Mouse (Mus musculus) frontal cortex, postnatal 10 days (tissue): Measurements from ENCODE around the gene Cdc42bpa.
A peak's percentile ranks its signal among the peaks of the same experiment; 100 is the strongest.

ENCODE experiments used
- DNase-seq, 2 experiments: peaks; one replicate each; pipeline ENCODE4 v3.0.0; 2022; ENCODE audit warnings: low spot score in 2 of 2, mixed read lengths in 1 of 2

The Cdc42bpa gene

GRCm38 (mm10) chr1:179959721-179960542 lies at the start of gene Cdc42bpa:
Gene Cdc42bpa, plus strand, starts transcription at chr1:179960472.
- peak; percentile 50 to 76 for DNase-seq

GRCm38 (mm10) chr1:179913471-179913870 lies 46.8 kb upstream of the Cdc42bpa start:
- no peak for DNase-seq

DNA sequence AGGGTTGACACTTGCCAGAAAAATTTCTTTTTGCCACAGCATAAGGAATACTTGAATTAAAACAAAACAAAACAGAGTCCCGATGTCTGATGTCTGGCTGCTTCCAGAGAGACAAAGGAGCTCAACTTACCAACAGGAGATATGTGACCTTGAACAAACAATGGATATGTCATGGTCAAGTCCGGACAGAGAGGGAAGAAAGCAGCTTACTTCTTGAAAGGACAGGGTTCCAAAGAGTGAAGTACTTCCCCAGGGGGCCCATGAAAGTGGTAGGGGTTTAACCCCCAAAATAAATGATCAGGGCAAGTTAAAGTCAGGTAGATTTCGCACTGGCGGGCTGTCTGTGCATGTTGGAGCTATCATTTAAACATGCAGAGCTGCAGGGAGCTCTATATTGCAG lies 43.2 kb upstream of the Cdc42bpa start:
- DNase-seq: no peak

GRCm38 (mm10) chr1:179917481-179917880 lies 42.8 kb upstream of the Cdc42bpa start:
- no peak for DNase-seq

DNA sequence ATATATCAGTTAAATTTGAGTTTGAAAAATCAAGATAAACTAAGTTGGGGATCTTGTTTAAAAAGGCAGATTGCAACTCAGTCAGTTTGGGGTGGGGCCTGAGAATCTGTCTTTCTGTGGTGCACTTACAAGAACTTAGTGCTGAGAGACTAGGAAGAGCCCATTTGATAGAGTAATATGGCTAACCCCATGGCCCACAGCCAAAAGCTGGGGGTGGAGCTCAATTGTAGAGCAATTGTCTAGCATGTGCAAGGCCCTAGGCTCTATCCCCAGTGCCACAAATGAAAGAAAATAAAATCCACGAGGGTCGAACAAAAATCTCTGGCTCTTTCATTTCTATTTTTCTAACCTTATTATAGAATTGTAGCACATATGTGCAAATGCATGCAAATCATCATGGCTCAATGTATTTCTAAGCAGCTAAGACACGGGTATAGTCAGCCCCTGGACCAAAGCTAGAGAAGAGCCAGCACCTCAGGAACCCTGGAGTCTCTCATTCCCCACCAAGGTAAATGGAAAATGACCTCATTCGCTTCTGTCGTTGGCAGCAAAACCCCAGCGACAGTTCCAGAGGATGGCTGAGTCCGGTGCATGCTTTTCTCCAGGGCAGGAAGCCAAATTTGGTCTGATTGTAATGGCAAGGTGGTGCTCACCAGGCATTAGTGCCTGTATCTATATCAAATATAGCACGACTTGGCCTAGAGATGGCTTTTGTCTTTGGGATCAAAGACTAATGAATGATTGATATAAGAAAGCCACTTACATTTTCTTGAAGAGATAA lies 40.4 kb upstream of the Cdc42bpa start:
- DNase-seq: no peak

GRCm38 (mm10) chr1:179923661-179924405 lies 36.4 kb upstream of the Cdc42bpa start:
- no peak for DNase-seq

DNA sequence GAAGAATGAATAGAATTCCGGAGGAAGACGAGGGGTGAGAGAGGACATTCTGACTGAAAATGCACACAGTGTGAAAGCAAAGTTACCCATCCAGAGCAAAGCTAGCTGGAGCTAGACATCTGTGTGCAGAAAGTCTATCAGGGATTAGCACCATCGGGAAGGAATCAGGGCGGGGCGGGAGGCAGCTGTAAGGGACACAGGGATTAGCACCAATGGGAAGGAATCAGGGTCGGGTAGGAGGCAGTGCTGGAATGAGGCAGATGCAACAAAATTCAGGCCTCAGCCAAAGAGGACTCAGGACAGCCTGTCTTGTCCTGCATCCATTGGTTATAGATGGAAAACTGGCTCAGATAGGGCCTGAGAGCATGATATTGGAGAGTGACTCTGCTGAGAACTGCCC lies 34.0 kb upstream of the Cdc42bpa start:
- no peak for DNase-seq

- no peak for DNase-seq
Measured at GRCm38 (mm10) chr1:179927102-179927501, 33.2 kb upstream of the Cdc42bpa start.

DNA sequence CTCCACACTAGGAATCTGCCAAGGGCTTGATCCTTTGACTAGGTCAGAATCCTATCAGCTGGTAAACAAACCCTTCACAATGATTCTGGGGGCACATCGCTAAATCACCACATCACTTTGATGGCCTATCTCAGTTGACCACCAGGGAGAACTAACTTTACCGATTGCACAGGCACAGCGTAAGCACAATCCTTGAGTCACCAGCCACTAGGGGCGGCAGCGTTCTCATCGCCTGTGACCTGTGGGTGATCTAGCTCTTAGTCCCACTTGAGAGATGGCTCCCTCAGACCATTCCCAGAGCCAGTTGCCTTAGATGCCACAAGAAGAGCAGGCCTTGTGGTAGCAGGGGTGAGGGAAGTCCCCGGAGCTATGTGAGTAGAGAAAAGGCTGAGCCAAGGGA lies 31.4 kb upstream of the Cdc42bpa start:
- no peak for DNase-seq

- DNase-seq: no peak
Measured at GRCm38 (mm10) chr1:179931247-179931646, 29.0 kb upstream of the Cdc42bpa start.

GRCm38 (mm10) chr1:179934064-179934463 lies 26.2 kb upstream of the Cdc42bpa start:
- no peak for DNase-seq

DNA sequence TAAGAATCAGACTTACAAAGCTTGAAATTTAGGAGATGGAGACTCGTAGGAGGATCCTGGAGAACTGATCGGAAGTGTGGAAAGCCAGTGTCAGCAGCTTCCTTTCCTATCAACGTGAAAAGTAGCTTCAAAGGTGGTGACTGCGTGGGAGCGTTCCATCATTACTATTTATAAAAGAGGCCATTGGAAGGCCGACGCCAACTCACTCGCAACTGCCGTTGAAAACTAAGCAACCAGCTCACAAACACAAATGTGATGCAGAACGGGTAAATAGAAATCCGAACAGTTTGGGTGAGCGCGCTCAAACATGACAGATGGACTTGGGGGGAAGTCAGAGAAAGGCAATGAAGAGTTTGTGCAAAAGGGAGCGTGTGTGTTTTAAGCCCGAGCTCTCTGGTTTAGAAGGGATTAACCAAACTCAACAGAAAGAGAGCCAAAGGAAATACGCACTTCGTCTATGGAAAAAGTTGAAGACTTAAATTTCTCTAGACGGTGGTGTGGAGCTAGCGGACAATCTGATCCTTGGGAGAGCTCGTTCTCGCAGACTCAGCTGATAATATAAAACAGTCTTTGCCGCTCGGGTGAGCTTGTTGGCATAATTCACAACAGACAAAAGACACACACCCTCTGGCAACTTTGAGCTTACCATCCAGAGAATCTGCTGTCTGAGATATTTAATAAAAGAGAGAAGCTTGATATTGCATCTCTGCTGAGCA lies 20.0 kb upstream of the Cdc42bpa start:
- DNase-seq: no peak

DNA sequence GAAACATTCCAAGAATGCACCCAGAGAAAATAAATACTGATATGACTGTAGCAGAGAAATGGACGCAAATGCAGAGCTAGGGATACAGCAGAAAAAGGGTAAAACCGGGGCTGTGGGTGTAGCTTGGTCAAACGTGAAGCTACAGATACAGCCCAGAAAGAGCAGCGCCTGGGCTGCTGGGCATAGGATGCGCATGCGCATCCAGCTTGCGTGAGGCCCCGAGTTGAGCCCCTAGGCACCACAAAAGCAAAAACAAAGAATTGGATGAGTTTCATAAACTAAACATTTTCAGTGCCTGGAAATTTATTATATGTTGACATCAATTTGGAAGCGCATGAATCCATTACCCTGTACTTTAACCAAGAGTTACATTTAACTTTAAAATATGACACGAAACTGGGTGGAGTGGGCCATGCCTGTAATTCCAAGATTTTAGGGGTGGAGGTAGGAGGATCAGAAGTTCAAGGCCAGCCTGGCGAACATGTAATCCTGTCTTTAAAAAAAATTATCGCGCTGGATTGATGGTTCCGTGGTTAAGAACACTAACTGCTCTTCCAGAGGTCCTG lies 19.4 kb upstream of the Cdc42bpa start:
- DNase-seq: no peak

- no peak for DNase-seq
Measured at GRCm38 (mm10) chr1:179945017-179945416, 15.3 kb upstream of the Cdc42bpa start.

DNA sequence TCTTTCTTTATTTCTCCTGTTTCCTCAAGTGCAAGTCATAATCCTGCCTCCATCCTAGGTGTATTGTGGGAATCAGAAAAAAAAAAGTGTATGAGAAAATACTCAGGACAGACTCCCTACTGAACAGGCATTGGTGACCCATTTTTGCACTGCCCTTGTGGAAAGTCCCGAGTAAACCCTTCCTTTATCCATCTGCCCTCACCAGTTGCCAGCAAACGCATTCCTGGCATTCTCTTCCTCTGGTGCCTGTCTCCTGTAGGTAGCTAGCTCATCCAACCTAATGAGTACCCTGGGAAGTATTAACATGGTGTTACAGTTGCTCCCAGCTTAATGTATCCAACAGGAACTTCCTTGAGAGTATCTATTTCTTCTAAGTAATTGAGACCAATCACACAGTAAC lies 13.7 kb upstream of the Cdc42bpa start:
- no peak for DNase-seq

GRCm38 (mm10) chr1:179947653-179948052 lies 12.6 kb upstream of the Cdc42bpa start:
- no peak for DNase-seq

DNA sequence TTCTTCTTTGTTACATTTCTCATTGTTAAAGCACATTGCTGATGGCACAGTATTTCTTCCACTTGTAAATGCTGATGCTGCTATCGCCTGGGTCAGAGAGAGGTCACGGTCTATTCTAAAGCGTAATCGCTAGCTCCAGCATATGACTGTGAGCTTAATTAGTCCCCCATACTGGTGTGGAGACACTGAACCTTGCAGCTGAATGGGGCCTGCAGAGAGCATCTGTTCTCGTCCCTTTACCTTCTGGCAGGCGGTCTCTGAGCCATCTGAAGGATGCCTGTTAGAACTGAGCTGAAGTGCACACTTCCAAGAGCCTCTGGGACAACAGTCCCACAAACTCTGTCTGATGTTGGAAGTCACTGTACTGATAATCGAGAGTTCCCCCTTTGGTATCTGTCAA lies 8.7 kb upstream of the Cdc42bpa start:
- DNase-seq: no peak

DNA sequence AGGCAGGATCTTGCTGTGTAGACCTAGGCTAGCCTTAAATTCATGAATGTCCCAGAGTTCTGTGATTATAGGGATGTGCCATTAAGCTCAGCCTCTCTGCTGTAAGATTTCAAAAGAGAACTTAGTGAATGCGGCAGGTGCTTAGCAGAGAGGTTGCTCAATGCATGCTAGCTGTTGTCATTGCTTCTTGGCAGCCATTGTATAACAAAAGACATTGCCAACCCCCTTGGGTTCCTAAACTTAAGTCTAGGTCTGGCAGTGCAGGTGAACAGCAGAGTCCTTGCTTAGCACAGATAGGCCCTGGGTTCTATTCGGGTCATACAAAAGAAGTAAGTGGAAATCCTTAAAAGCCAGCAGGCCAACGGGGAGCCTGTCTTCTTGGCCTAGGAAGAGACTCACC lies 7.0 kb upstream of the Cdc42bpa start:
- DNase-seq: no peak

- DNase-seq: no peak
Measured at GRCm38 (mm10) chr1:179957431-179957830, 2.8 kb upstream of the Cdc42bpa start.

- DNase-seq: peak in 1 of 2 experiments; percentile 32
Measured at GRCm38 (mm10) chr1:179958871-179959720, 1.2 kb upstream of the Cdc42bpa start.
